Mouse (Mus musculus) embryonic fibroblast, embryonic 13.5 days (primary cell): Measurements from ENCODE around the gene Pah.

Experiments
- CTCF ChIP-seq: IDR thresholded peaks from 2 replicates; pipeline ENCODE4 v1.5.1; 2011; ENCODE audit warnings: mild to moderate bottlenecking, control low read depth, low read length, moderate library complexity, borderline replicate concordance; ENCODE audit not compliant: insufficient read depth
- POLR2A ChIP-seq: IDR thresholded peaks from 2 replicates; pipeline ENCODE4 v1.6.1; 2011; ENCODE audit warnings: low read depth, mild to moderate bottlenecking, control low read depth, low read length, moderate library complexity

- TF ChIP-seq POLR2A = no peak
- TF ChIP-seq CTCF = no peak
These were observed 34.8 kb downstream of the Pah start for GRCm38 (mm10) chr10:87556441-87556840.
